Mouse (Mus musculus) T-helper 1 cell (primary cell): ENCODE measurements around the gene Cdh4.

ENCODE experiments used
- in situ Hi-C: fragments of 300-600 bp; cut with MboI, MseI; formaldehyde crosslinking; loops from one replicate; pipeline ENCODE4 v1.15.1; 2025; ENCODE audit warnings: high pct_unique_total_duplicates

Gene Cdh4

DNA sequence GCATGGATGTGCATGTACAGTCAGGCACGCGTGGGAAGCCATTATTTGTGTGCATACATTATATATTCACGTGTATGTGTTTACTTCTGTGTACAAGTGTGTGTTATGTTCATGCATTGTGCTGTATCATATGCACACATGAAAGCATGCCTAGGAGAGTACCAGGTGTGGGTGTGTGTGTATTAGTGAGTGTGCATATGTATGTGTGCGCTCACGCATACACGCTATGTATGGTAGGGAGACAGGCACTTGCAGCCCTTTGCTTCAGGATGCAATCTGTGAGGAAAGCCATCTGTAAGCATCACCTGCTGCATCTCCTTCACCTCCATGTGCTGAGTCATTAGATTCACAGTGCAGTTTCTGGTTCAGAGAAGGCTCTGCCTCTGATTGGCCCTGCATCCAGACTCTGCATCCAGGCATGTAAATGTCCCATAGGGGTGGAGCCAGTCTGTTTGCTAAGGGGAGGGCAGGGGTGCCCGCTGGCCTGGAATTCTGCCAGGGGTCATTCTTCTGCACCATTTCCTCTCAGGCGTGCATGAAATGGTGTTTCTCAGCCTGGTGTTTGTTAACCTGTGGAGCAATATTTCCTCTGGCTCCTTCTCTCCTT lies 25.7 kb downstream of the Cdh4 start:
- in situ Hi-C loops: no loop called here

DNA sequence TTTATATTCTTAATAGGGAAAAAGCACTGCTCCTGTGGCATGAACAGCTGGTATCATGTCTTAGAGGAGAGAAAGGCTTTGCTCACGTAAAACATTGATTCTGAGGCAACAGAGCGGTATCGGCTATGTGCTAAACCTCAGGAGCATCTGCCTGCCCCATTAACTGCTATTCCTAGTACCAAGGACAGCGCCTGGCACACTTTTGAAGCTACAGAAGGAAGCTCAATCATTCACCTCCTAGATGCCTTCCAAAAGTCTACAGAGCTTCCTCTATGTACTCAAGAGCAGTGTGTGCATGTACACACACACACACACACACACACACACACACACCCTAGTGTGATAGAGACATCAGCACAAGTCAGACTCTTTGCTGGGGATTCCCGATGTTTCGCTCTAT lies 34.4 kb downstream of the Cdh4 start:
- in situ Hi-C loops: no loop called here

DNA sequence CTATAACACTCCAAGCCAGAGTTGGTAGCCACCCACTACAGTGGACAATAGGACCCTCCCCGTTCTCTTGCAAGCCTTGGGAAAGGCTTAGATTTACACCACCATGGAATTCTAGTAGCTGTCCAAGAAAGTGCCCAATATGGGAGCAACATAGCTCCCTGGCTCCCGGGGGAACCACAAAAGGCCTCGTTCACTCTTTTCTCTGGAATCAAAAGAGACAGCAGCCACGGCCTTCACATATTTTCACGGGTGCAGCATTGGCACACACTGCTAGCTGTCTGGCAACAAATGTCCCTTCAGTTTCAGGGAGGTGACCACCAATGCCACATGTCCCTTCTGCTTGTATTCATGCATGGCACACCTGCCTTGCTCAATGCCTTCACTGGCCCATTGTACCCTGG lies 38.6 kb downstream of the Cdh4 start:
- in situ Hi-C loops: no loop called here

DNA sequence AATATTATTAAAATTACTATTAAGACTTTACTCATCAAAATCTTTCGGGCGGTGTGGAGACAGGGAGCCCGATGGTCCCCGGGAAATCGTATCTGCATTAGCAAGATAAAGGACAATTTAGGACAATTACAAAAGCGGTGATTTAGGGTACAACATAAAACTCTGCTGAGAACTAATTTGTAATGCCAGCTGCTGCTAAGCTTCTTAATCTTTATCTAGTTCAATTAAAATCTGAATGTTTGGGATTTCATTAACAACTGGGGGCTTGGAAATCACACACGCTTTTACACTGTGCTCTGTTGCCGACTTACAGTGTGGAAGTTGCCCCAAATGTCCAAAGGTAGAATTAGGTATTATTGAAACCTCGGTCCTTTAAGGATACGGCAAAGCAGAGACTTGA lies 39.1 kb downstream of the Cdh4 start:
- in situ Hi-C loops: no loop called here

DNA sequence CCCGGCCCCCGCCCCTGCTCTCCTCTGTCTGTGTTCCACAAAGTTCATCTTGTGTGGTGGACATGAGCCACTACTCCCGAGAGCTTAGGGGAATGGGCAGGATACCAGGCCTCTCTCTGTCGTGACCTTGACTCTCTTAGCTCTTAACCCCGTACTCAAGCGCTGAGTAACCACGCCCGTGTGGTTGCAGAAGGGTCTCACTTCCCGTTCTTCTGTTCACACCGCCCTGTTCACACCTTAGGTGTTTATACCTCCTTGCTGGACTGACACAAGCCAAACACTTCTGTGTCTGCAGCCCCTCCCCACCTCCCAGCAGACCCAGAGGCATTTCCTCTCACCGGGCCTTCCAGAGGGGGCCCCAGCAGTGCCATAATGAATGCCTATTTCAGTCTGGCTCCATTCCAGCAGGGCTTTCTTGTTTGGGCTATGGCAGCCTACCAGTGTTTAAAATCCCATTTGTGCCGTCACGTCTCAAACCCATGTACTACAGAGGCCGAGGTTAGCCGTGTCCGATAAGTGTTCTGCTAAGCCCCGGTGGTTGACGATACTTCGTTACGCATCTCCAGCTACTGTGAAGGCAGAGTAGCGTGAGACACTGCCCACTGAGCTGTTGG lies 46.4 kb downstream of the Cdh4 start:
- in situ Hi-C loops: no loop called here

DNA sequence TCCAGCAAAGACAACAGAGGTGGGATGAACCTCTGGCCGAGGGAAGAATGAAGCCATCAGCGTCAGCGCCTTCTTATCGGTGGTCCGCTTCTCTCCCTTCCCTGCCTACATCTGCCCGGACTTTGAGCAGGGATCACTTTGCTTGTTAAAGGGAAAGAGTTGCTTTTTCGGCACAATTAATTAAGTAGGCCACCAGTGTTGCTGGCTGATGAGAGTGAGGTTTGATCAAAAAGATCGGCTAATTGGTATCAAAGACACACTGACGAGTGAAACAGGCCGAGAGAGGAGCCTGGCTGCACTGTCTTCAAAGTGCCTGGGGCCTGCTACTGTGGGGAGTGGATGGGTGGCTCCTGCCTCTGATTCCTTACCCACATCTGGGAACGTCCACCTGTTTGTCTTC lies 49.7 kb downstream of the Cdh4 start:
- in situ Hi-C loops: no loop called here

DNA sequence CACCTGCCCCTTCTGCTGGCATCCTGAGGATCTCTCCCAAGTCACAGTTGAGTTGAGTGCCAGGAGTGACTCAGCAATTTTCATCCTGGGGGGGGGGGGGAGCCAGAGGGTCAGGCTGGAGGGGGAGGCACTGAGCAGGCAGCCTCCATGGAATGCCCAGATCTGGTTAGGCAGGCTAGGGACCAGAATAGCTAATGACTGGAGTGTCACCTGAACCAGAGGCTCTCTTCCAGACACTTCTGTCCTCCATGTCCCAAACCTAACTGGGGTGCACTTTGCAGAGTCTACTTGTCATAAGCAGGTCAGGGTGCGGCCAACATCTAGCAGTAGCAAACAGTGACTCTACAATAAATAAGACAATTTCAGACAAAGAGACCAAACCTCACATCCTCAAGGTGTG lies 52.0 kb downstream of the Cdh4 start:
- in situ Hi-C loops: no loop called here

DNA sequence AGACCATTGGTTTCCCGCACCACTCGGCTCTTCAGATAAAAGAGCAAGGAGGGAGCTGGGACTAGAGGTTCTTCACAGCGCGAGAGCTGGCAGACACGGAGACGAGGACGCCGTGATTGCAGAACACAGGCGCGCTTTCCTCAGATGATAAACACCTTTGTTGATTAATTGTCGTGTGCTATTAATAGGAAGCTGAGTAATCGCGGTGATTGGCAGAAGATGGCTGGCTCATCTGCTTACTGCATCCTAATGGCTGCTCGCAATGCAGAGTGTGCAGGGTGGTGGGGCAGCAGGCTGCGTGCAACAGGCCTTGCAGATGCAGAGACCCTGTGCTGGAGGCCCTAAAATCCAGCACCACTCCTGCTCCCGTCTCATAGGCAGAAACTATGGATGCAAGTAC lies 68.2 kb downstream of the Cdh4 start:
- in situ Hi-C loops: no loop called here

DNA sequence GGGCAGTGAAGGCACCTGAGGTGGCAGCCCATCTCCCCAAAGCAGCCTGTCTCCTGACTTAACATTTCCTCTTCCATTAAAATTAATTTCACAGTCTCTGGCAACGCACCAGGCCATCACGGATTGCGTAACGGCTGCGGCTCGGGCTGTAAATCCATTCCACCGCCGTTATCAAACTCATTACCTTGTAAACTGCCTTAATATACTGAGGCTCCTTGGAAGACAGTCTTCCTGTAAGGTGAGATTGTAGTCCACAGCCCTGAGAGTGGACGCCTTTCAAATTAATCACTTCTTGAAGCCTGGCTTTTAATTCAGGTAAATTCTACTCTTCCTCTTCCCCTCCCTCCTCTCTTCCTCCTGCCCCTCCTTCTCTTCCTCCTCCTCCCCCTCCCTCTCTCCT lies 74.3 kb downstream of the Cdh4 start:
- in situ Hi-C loops: no loop called here

DNA sequence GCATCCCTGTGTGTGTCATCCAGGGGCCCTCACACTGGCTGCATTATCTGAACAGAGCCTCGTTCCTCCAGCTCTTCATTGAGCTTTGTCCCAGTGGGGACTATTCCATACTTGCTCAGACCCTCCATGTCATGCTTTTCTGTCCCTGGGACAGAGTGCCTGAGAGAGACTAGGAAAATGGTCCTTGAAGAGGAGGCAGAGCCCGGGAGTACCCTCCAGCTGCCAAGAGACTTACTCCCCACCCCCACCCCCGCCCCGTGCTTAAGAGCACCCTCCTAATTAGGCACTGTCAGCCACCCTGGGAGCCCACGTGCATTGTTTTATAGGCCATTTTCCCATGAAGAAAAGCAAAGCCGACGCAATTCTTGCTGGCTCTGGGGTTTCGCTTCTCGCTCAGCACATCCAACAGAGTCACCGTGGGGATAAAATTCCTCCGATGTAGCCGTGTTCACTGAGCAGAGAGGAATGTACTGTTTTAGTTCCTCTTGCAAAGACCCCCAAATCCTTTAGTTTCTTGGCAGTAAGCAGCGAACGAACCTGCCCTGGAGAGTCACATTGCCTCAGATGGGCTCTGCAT lies 76.3 kb downstream of the Cdh4 start:
- in situ Hi-C loops: no loop called here

DNA sequence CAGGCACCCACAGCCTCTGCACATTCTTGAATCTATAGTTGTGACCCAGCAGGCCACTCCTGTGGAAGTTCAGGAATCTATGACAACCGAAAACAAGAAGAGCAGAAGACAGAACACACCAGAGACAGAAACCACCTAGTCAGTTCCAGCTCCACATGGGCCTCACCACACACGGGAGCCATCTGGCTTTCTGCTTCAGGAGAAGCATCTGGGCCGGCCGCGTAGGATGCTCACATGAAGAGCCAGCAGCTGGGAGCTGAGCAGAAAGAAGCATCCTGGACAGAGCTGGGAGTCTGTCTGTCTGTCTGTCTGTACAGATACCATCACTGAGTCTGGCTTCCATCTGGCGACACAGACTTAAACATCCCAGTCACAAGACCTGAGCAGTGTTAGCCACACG lies 76.9 kb downstream of the Cdh4 start:
- in situ Hi-C loops: no loop called here

DNA sequence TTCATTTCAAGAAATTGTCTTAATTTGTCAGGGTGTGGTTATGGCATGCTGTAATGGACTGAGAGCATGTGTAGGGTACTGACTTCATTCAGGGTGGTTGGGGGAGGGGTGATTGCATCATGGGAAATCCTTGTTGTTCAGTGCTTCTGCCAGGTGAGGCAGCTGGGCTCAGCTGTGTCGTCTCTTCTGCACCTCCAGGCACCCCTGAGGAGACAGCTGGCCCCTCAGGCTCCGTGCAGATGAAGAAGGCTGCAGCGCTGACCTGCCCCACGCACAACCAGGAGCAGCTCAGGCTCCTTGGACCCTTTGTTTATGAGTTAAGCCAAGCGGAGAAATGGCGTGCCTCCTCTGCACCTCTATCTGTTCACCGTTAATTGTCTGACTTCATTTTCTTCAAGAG lies 77.7 kb downstream of the Cdh4 start:
- in situ Hi-C loops: no loop called here

DNA sequence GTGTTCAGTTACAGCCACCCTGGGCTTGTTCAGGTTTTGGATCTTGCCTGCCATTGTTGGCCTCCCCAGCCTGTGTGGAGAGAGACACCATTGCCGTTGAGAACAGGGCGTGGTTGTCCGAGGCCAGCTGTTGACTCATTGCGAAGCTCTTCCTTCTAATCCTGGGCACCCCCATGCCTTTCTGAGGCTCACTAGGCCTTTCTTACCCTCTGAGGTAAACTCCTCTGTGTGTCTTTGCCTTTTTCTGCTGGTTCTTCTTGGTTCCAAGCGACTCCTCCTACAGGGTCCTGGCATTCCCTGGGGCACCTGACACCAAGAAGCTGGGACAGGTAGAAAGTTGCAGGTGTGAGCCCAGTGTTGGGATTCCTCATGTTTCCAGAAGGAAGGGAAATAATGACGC lies 78.7 kb downstream of the Cdh4 start:
- in situ Hi-C loops: no loop called here

DNA sequence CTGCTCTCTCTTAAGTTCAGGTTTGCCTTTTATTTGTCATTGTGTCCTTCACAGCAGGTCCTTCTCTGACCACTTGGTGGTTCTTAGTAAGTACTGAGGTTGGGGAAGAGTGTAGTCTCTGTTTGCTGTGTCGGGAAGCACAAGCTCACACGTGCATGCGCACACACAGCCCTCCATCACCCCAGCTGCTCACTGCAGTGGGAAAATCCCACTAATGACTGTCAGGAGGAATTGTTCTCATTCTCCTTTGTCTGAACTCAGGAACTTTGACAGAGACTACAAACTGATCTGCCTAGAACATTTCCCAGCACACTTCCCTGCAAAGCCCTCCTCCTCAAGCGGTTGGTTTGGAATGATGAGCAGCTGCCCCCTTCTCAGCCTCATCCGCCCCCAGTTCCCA lies 79.2 kb downstream of the Cdh4 start:
- in situ Hi-C loops: no loop called here

DNA sequence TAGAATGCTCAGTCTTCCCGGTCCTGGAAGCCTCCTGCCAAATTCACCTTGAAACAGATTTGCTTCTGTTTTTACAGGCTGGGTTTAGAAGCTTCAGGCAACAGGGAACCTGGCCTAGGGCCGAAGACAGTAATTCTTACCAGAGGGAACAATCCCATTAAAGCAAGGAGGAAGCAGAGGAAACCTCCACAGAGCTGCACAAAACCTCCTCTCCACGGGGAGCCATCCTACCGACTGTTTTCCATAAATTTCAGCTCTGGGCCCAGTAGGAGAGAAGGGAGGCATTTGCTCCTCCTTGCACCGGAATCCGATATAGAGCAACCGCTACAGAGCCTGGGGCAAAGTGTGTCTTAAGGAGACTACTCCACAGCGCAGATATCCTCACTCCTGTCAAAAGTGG lies 79.9 kb downstream of the Cdh4 start:
- in situ Hi-C loops: no loop called here

DNA sequence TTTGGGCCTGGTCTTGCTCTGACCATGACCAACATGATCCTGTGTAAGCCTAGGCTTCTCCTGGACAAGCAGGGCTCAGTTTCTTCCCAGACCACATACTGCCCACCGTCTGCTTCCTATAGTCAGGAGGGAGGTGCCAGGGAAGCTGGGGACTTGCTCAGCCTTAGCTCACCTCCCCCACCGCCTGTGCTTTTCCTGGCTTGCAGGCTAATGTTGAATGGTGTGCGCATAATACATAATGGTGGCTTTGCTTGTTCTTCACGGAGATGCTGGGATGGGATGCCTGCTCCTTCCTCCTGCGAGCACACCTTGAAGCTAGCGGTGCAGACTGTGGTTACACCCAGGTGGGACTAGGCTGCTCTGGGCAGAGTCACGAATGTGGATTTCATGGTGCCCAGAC lies 84.7 kb downstream of the Cdh4 start:
- in situ Hi-C loops: no loop called here

DNA sequence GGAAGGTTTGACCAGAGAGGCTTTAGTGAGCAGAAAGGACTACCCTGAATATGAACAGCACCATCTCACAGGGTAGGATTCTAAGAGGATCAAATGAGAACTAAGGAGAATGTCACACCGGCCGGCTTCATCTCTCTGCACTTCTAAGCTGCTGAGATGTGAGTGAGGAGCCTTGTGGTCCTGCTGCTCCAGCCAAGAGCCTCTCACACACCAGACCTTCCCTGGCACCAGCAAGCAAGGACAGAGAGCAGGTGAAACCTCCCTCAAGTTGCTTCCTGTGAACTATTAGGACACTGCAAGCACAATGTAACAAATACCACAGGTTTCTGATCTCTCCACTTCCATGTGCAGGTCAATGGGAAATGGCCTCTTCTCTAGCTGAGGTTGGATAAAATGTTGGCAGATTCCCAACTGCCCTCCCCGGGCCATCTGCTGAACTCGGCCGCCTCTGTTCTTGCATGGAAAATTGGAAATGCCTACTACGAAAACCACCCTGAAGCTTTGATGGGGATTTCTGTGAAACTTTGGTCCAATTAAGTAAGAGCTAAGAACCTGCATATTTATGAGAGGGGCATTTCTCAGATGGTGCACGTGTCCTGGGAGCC lies 88.3 kb downstream of the Cdh4 start:
- in situ Hi-C loops: no loop called here

DNA sequence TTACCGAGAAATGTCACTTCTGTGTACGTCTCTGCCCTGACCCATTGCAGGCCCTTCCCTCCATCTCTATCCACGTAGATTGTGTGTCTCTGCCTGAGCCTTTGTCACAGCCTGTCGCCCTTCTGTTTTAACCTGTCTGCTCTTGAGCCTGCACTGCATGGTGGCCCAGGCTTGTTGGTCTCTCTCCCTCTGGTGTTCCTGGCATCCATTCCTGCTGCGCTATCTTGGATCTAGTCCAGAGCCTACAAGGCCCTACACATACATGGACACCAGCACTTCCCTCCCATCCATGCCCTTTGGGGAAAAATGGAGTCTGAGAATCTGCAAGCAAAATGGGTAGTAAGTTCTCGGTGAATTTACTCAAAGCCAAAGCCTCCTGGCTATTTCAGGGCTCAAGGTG lies 91.0 kb downstream of the Cdh4 start:
- in situ Hi-C loops: no loop called here

DNA sequence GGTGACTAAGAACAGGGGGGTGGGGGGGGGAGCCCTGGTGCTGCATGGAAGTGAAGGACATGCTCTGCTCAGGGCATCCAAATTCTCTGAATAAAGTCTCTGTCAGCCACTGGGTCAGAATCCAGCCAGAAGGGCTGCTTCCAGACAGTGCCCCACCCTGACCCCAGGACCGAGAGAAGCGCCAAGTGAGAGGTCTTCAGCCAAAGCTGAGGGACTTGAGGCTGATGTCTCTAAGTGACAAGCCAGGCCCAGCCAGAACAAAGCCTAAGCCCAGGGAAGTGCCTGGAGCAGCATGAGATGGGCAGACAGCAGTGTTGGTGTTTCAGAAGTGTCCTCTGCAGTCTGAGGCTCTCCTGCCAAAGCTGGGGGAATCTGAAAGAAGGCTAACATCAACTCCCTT lies 91.7 kb downstream of the Cdh4 start:
- in situ Hi-C loops: no loop called here

DNA sequence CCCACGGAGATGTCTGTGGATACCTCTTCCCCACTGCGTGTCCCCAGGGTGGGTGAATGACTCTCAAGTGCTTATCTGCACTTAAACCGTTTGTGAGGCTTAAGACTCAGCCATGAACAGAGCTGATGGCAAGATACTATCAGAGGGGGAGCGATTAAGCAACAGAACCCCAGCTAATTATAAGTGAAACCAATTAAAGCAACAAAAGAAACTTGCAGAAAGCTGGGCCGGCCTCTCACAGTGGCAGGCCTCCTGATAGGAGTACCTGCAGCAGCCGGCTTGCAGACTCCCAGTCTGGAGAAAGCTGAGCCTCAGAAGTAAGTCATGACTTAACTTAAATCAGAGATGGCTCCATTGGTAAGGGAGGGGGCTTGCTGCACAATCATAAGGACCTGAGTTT lies 93.0 kb downstream of the Cdh4 start:
- in situ Hi-C loops: no loop called here

DNA sequence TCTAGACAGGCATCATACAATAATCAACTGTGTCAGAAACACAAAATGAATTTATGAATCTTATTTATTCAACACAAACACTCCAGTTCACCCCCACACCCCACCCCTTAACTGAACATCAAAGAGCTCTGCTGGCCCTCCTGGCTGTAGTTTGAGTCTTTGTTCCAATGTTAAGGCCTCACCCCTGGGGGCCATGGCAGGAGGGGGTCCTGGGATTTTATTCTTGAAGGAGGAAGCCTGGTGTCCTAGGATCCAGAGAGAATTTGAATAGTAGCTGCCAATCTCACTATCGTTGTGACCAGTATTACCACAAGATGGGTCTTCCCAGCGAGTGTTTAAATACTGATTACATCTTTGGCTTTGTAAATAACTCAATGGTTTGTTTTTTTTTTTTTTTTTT lies 94.5 kb downstream of the Cdh4 start:
- in situ Hi-C loops: no loop called here

DNA sequence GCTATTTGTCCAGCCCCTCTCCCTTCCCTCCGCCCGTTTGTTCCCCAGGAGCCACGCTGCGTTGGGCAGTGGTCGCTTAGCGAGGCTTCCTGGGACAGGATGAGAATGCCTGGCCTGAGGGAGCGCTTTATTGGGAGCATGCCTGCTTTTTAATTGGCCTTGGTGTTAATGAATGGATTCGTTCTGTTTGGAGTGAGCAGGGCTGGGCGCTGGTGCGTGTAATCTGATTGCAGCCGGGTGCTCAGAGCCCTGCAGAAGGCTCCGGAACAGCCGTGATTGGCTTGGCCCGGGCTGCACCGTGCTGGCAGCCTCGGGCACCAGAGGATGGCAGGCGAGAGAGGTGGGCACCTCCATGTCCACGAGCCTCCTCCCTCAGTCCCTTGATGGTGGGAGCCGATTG lies 95.2 kb downstream of the Cdh4 start:
- in situ Hi-C loops: no loop called here

DNA sequence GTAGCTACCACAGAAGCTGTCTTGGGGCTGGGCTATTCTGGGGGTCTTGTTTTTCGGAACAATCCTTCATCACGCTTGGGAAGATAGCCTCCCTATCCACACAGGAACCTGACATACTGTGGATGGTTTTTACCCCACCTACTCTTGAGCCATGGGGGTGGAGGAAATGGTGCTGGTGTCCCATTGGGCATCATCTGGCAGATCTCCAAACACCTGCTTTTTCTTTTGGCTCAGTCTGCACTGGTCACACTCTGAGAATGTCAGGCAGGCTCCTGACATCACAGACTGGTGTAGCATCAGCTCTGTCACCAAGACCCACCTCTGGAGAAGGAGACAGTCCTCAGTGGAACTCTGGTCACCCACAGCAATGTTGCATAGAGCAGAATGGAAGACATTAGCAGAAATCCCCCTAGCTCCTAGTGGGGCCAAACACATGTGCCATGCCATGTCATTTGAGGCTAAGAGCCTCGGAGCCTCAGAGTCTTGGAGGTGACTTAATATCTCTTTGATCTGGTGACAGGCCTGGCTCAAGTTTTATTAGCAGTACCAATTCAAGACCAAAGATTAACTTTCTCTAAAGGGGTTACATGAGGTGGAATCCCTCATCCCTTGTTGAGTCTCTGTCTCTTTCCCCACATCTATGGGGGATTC lies 95.7 kb downstream of the Cdh4 start:
- in situ Hi-C loops: no loop called here
